Mouse (Mus musculus) retina, embryonic 14.5 days (tissue): ENCODE data around the gene Eme2.

Experiments used
- DNase-seq: peaks from one replicate; pipeline ENCODE4 v3.0.0-alpha.2; 2015; ENCODE audit warnings: low spot score

Gene Eme2

GRCm38 (mm10) chr17:24874405-24874745, 20.5 kb downstream of the Eme2 start:
- DNase-seq, result no peak

GRCm38 (mm10) chr17:24873695-24874404, 21.0 kb downstream of the Eme2 start:
- DNase-seq, result no peak

- DNase-seq, result no peak
These were observed 27.0 kb downstream of the Eme2 start for GRCm38 (mm10) chr17:24867914-24868313.

GRCm38 (mm10) chr17:24865776-24866175, 29.1 kb downstream of the Eme2 start, which contains the start of gene Igfals:
Gene Igfals (plus strand): TSS chr17:24865997.
- no peak for DNase-seq

- DNase-seq, result no peak
These were observed 33.1 kb downstream of the Eme2 start for GRCm38 (mm10) chr17:24861785-24862184.

- no peak for DNase-seq
These were observed 34.8 kb downstream of the Eme2 start for GRCm38 (mm10) chr17:24860076-24860475.

- DNase-seq, result no peak
These were observed 35.9 kb downstream of the Eme2 start for GRCm38 (mm10) chr17:24858967-24859366.

GRCm38 (mm10) chr17:24857831-24858470, 36.9 kb downstream of the Eme2 start:
- DNase-seq, result no peak

GRCm38 (mm10) chr17:24856589-24856988, 38.3 kb downstream of the Eme2 start:
- no peak for DNase-seq

- no peak for DNase-seq
These were observed 38.9 kb downstream of the Eme2 start for GRCm38 (mm10) chr17:24855838-24856464.

- DNase-seq, result no peak
These were observed 43.3 kb downstream of the Eme2 start for GRCm38 (mm10) chr17:24851381-24852125.

GRCm38 (mm10) chr17:24850773-24851127, 44.1 kb downstream of the Eme2 start:
- no peak for DNase-seq

GRCm38 (mm10) chr17:24850065-24850772, 44.7 kb downstream of the Eme2 start, which contains the start of gene Fahd1:
Gene Fahd1 (minus strand): TSS chr17:24850364.
- DNase-seq, result peak; percentile 98

GRCm38 (mm10) chr17:24849733-24850064, 45.2 kb downstream of the Eme2 start:
- DNase-seq, result no peak

- DNase-seq, result no peak
These were observed 46.3 kb downstream of the Eme2 start for GRCm38 (mm10) chr17:24848600-24849031.

- no peak for DNase-seq
These were observed 47.5 kb downstream of the Eme2 start for GRCm38 (mm10) chr17:24847386-24847785.

- no peak for DNase-seq
These were observed 50.4 kb downstream of the Eme2 start for GRCm38 (mm10) chr17:24844525-24844924.

GRCm38 (mm10) chr17:24842631-24843030, 52.3 kb downstream of the Eme2 start:
- no peak for DNase-seq

- peak; percentile 4 for DNase-seq
These were observed 53.8 kb downstream of the Eme2 start for GRCm38 (mm10) chr17:24841133-24841532.

GRCm38 (mm10) chr17:24840341-24840740, 54.5 kb downstream of the Eme2 start:
- DNase-seq, result no peak

GRCm38 (mm10) chr17:24839842-24840241, 55.0 kb downstream of the Eme2 start, which contains the start of gene Hagh:
Gene Hagh (plus strand): TSS chr17:24840143.
- DNase-seq, result no peak
